Mouse (Mus musculus): ENCODE data around the gene Evpl.

DNA sequence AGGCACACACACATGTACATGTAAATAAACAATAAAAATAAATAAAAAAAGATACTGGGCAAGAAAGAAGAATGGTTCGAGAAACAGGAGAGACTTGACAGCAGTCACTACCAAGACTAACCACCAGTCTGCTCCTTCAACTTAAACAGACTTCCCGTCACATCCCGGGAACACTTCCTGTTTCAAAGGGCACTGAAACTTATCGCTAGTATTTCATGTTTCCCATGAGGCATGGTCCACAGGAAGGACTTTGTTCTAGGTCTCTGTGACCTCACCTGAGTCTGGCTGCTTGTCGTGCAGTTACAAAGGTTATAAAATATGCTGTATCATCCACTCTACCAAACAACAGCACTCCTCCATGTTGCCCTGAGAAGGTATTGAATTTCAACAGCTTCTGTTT, 42.6 kb downstream of the Evpl start:
- TF ChIP-seq CTCF (IDR thresholded peaks at IDR 0.05; ENCODE audit: low read depth, low read length), result no peak
- no peak for TF ChIP-seq GATA1 (IDR thresholded peaks at IDR 0.05; ENCODE audit: borderline replicate concordance, low read length)
